Mouse (Mus musculus) layer of hippocampus, adult 18-20 months (tissue): ENCODE measurements around the gene Ppia. TPM values are rescaled to one million over a fixed set of nuclear protein-coding genes. Genes with fewer than 3 reads are reported as not detected.
"Not testable (repeated sequence)": the region's sequence is repeated elsewhere in the genome, so short reads cannot be mapped to it uniquely, and the experiment has no call there.

Source experiments
- DNase-seq, 2 experiments: peaks; one replicate each; pipeline ENCODE4 v3.0.0; 2022; ENCODE audit warnings: low spot score in 2 of 2
- total RNA-seq, 2 experiments: library from RNA; stranded (reverse); gene quantifications; 2 replicates each; pipeline ENCODE4 v1.2.3; 2021

Ppia gene
- total RNA-seq, 2 experiments from 2014 or later, result 1,682 to 1,687 TPM

DNA sequence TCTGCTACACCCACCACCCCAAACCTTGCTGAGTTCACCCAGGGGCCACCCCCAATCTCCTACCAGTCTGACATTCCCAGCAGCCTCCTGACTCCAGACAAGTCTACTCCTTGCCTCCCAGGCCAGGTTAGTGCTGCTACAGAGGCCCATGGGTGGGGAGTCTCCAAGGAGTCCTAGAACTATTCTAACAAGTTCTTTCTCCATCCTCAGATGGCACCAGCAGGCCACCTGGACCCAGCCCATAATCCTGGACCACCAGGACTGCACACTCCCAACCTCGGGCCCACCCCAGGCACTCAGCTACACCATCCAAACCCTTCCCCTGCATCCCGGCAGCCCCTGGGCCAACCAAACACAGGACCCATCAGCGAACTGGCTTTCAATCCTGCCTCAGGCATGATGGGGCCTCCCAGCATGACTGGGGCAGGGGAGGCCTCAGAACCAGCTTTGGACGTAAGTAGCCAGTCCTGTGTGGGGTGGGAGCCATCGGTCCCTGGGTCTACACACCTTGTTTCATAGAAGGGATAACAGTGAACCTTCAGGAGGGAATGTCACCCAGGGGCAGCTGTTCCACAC lies 11.3 kb upstream of the Ppia start:
- no peak for DNase-seq

DNA sequence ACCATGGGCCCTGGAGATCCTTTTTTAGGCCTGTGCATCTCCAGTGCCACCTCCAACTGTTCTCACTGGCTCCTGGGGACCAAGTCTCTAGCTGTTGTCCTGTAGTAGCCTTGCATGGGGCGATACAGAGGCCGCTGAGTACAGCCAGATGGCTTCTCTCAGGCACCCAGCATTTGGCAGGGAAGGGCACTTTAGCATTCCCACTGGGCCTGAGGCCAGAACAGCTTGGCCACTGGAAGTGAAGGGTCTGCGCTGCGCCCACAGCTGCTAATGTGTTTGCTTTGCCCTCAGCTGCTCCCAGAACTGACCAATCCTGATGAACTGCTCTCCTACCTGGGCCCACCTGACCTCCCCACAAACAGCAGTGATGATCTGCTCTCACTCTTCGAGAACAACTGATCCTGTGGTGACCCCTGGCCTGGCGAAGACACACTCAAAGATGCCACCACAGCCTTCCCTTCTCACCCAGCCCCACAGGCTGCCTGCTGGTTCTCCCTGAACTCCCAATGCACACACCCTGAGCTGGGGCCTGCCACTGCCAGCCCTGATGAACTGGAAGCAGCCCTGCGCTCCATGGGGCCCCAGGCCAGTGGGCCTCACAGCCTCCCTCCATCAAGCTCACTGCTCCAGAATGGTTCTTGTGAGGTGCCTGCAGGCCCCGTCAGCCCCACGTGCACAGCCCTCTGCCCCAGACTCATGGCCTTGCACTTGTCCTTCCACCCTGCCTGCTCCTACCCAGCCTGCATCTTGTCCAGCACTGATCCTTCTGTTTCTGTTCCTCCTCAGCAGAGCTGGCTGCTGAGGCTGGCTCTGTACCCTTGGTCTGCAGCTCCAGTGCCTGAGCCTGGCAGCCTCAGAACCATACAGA lies 10.3 kb upstream of the Ppia start:
- DNase-seq, result no peak

DNA sequence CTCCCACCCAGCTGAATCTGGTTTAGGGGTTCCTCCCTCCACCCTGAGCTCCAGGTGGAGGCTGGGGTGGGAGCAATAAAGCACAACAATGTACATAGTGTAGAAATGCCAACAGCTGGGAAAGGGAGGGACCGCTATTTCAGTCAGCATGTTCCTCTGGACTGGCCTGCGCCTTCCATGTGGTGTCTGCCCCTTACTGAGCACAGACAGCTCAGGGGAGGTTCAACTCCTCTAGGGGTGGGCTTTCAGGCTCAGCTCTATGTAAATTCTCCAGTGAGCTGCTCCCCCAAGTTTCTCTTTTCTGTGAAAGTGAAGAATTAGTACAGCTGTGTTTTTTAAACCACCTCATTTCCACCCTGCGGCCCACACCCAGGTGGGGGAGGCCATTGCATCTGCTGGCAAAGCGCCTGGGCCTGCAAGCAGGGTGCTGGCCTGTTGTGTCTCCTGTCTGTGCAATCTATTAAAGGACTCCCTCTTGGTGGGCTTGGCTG lies 9.6 kb upstream of the Ppia start:
- no peak for DNase-seq

DNA sequence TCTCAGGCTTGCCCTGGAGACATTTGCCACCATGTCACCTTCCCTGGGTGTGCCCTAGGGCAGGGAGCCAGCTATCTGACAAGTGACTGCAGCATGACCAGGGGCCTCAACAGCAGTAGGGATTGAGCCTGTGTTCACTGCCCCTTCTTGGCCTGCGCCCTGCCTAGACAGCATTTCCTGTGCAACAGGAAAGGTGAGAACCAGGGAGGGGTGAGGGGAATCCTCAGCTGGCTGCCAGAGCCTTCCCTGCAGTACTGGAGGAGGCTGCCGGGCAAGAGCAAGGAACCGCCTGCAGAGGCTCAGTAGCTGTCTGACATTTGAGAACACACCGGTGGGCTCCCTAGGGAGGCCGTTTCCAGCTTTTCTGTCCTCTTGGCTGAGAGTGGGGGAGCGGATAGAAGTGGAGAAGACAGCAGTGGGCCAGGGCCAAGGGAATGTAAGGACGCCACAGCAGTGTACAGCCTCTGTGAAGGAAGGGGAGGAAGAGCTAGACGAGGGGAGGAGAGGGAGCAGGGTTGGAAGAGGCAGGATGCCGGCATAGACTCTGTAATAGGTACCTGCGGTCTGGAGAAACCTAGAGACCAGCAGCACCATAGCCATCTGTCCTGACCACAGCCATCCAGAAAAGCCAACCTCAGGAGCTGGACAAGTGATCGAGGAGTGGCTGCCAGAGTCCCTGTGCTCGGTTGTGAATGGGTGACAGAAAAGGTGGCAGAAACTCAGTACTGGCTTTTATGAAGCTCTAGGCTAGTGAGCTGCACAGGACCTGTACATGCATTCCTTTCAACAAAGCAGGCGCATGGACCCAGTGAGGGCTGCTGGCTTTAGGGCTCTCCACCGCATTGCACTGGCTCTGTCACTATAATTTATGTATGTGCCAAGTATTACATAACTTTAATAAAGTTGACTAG lies 8.7 kb upstream of the Ppia start:
- DNase-seq, result no peak

DNA sequence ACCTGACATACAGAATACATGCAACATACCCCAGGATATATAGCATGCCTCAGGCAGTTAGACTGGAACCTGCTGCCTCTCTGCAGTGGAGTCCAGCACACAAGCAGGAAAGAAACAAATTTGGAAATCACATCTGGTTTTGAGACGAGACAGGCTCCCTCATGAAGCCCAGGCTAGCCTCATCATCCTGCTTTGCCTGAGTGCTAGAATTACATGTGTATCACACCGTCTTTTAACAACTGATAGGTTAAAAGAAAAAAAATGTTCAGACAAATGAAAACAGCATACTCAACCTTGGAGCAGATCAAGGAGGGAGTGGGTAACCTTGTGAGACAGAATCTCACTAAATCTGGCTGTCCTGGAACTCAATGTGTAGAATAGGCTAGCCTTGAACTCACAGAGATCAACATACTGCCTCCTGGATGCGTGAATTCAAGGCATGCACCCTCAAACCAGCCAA lies 8.1 kb upstream of the Ppia start:
- no peak for DNase-seq

DNA sequence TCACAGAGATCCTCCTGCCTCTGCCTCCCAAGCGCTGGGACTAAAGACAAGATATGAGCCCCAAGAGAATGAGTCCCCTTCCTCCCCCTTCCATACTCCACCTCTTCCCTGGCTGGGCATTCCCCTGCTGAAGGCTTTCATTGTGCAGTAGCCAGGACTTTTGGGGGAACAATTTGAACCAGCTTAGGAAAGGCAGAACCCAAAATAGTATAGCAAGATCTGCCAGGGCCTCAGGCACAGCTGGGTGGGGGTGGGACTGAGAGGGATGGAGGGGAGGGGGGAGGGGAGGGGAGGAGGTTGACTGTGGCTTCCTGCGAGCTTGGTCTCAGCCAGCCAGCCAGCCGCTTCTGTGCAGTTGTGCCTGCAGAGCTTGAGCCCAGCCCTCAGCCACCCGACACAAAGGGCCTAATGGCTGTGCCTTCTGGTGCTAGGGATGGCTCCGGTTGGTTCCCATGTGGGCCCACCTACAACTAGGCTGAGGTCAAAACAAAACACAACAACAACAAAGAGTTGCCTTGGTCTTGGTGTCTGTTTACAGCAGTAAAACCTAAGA lies 5.1 kb upstream of the Ppia start:
- DNase-seq, result no peak

DNA sequence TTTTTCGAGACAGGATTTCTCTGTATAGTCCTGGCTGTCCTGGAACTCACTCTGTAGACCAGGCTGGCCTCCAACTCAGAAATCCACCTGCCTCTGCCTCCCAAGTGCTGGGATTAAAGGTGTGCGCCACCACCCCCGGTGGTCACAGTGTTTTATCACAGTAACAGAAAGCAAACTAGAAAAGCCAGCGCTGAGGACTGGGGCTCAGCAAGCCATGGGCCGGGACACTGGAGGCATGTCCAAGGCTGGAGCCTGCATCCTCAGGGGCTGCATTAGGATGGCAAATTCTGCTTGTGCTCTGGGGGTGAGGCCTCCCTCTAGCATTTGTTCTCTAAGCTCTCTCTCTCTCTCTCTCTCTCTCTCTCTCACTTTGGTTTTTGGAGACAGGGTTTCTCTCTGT lies 4.5 kb upstream of the Ppia start:
- DNase-seq, result not testable (repeated sequence)

DNA sequence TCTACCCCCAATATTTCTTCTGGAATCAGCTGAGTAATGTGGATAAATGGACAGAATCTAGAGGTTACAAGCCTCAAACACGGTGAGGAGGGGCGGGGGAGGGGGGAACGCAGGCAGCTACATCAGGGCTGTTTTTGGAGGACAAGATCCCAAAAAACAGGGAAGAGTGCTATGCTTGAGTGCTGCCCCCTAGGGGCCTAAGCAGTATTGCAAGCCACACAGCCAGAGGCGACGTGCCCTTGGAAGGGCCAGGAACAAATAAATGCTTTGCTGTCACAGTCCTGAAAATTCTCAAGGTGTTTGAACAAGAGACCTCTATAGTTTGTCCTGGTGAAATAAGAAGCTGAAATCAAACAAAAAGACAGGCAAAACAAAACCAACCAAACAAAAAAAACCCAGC lies 3.6 kb upstream of the Ppia start:
- peak; percentile 65 to 89 for DNase-seq

DNA sequence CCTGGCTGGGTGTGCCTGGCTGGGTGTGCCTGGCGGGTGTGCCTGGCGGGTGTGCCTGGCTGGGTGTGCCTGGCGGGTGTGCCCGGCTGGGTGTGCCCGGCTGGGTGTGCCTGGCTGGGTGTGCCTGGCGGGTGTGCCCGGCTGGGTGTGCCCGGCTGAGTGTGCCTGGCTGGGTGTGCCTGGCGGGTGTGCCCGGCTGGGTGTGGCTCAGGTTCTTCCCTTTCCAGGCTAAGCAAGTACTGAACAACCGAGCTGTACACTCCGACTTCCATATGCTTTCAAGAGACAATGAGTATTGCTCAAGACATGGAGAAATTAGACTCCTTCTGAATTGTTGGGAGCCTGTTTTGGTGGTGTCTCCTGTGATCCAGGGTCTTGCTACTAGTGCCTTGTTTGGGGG lies 2.0 kb upstream of the Ppia start:
- DNase-seq, result no peak

DNA sequence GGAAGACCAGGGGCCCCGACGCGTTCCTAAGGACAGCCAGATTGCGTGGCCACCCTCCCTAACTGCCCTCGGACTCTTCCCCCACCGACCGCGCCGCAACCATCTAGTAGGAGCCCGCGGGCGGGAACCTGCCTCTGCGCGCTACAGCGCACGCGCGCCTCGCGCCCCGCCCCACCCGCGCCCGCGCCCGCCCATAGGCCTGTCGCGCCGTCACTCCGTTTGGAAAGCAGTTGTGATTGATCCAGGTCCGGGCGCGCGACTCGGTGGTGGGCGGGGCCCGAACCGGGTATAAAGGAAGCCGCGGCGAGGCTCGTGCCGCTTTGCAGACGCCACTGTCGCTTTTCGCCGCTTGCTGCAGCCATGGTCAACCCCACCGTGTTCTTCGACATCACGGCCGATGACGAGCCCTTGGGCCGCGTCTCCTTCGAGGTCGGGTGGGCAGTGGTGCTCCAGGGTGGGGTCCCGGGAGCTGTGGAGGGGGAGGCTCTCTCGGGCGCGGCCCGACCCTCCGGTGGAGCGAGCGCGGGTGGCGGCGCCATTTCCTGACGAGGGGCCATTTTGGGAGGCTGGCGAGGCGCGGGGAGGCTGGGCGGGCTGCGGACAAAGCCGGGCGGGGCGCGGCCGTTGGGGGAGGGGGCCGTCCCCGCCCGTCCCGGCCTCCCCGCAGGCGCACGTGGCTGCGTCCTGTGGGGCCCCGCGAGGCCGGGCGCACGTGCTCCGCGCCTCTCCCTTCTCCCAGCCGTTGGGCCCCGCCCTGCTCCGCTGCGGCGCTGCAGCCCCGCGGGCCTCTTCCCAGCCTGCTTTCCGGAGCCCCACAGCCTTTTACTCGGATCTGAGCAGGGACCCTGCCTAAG lies 535 bp downstream of the Ppia start:
- DNase-seq, result peak; percentile 97 to 100

DNA sequence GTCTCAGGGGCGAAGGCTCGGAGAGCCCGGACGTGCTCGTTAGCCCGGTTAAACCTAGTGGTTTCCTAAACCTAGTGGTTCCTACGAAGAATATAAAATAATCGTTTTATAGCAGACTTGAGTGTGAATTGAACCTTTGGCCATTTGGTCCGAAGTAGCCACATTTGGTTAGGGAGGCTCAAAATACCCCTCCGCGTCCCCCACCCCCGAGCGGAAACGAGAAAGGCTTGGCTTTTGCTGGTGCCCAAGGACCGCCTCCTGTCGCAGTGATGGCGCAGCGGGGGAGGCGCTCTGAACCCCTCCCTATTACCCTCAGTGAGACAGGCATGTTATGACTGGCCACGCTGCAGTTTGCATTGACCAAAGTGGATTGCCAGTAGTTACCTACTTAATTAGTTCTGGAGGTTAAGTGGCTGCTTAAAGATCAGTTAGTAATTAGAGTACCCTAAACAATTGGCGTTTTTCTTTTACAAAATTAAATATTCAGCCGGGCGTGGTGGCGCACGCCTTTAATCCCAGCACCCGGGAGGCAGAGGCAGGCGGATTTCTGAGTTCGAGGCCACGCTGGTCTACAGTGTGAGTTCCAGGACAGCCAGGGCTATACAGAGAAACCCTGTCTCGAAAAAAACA lies 1.3 kb downstream of the Ppia start:
- peak; percentile 76 to 84 for DNase-seq

DNA sequence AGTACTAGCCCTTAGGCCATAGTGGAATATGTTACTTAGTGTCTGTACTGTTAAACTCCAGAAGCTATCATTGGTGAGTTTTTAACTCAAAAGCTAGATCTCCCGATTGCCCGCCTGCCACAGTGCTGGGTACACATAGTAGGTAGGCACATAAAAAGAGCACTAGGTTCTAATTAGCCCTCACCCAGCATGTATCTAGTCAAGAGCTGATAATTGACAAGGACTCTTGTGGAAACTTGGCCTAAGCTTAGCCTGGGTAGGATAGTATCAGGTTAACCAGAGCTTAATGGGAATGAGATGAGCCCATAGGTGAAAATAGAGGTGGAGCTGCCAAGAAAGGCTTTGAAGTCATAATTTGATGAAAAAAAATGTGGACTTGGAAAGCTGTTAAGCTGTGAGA lies 1.8 kb downstream of the Ppia start:
- no peak for DNase-seq

DNA sequence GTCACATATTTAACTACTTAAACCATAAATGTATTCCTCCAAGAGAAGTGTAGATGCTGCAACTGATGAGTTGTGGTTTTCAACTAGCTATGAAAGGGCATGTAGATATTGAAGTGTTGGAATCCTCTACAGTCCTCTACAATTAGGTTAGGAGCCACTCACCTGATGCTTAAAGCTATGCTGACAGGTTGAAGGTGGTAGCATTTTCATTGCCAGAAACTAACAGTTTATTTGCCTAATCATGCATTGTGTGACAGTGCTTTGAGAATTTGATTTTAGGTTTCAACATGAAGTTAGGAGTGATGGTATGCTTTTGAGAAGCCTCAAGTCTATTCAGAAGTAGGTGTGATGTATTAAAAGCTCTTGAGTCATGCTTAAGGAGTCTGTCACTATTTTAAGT lies 2.2 kb downstream of the Ppia start:
- no peak for DNase-seq

DNA sequence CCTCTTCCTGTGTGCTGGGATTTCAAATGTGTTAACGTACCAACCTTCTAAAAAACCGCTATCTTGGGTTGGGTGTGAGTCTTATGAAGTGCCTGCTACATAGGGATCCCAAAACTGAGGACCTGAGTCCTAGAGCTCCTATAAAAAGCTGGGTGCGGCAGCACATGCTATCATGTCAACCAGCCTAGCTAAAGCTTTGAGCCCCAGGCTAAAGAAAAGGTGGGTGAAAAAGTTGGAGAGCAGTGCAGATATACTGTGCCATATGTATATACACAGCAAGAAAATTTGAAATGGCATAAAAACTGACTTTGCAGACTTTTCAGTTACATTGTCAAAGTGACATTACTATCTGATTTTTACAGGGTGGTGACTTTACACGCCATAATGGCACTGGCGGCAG lies 3.5 kb downstream of the Ppia start:
- no peak for DNase-seq

DNA sequence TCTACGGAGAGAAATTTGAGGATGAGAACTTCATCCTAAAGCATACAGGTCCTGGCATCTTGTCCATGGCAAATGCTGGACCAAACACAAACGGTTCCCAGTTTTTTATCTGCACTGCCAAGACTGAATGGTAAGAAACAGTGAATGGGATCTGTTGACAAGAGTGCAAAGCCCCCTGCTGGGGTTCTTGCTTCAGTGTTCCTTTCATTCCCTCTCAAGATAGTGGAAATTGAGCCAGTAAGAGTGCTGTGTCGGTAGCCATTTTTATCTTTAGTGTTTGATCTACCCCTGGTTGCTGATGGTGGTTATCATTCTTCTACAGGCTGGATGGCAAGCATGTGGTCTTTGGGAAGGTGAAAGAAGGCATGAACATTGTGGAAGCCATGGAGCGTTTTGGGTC lies 3.9 kb downstream of the Ppia start:
- not testable (repeated sequence) for DNase-seq

DNA sequence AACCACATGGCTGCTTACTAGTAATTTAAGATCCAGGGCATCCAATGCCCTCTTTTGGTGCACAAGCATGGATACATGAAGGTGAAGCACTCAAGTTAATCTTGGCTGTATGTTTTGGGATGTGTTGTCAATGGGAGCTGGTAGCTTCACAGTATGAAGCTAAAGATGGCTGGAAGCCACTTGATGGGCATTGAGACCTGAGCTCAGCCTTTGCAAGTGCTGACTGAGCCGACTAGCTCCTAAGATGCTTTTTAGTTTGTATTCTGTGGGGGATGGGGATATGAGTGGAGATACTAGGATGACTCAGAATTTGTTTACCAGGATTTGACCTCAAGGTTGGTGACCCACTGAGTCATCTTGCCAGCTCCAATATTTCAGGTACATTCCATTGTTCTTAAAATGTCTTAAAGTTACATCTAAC lies 5.0 kb downstream of the Ppia start:
- DNase-seq, result no peak

DNA sequence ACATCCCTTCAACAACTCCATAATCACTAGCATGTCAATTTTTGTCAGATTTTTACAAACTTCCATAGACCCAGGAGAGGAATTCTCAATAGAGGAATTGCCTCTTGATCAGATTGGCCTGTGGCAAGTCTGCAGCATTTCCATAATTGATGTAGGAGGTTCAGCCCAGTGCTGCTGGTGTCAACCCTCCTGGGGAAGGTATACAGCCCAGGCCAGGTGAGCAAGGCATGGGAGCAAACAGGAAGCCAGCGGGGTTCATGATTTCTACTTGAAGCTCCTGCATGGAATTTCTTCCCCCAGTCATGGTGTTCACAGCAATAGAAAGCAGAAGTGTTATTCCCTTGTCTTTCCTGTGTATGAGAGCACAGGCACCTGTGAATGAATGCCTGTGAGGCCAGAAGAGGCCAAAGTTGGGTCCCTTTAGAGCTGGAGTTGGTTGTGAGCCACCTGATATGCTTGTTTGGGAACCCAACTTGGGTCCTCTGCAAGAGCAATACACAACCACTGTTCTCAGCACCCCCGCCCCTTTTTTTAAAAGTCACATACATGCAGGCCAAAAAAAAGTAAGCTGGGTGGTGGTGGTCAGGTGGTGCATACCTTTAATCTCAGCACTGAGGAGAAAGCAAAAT lies 5.6 kb downstream of the Ppia start:
- no peak for DNase-seq

DNA sequence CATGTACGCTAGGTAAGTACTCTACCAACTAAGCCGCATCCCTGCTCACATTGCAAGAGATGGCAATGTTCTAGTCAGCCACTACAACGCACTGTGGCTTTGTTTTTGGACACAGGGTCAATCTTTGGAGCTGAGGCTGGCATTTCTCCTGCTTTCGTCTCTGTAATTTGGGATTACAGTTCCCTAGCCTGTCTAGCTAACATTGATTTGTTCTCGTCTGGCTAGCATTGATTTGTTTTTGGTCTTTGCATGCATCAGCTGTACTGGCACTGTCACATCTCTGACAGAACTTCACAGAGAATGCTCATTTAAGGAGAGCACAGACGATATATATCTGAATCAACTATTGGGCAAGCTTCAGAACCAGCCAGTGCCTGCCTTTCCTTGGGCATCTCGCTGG lies 14.9 kb downstream of the Ppia start:
- DNase-seq, result no peak

DNA sequence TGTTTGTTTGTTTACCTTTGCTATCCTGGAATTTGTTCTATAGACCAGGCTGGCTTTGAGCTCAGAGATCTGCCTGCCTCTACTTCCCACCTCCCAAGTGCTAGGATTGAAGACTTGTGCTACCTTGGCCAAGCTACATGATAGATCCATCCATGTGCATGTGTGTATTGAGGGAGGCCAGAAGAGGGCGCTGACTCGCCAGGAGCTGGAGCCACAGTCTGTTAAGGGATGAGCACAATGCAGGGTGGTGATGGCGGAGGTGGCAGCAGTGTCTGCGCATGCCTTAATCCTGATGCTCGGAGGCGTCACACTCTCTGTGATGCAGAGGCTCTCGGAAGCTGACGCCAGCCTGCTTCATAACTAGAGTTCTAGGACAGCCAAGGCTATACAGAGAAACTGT lies 21.2 kb downstream of the Ppia start:
- DNase-seq, result peak in 1 of 2 experiments; percentile 34
